ENCODE assay signal across 25 mouse cellular contexts in the genomic region with DNA sequence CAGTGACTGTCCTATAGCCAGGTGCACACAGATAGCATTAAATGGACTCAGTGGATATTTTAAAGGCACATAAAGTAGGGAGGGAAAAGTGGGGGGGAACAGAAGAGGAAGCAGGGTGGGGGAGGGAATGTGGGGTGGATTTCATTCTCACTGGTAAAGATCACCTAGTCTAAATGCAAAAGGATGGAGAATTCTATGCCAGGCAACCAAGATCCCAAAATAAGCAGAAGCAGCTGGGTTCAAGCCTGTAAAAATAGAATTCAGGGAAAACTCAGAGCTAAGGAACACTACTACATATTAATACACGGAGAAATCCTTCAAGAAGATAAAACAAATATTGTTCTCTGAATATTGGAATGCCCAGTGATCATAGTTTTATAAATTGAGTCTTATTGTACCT. TPM values are rescaled to one million over a fixed set of nuclear protein-coding genes. Genes with fewer than 3 reads are reported as not detected.
DNase-seq lines count a peak whose midpoint lies in the region; ATAC-seq lines count a peak whose summit lies in the region.
"Had no signal": no experiment of that assay in that cellular context is flagged by ENCODE, and none has a peak within 500 bp of the region (broad histone marks: within the 10 kb centered on the region; RNA-seq: fewer than 3 reads in every experiment).

No protein-coding gene starts in this region.

- ATAC-seq in frontal cortex, adult (ENCODE audit: low TSS enrichment): peak; percentile 76
- ATAC-seq: activated CD4-positive, CD25-positive, alpha-beta regulatory T cell, adult 4 months; CD4-positive, CD25-positive, alpha-beta regulatory T cell, adult 4 months; forebrain, embryonic 13.5 days; forebrain, embryonic 15.5 days; forebrain, postnatal 0 days; Patski had no signal

- DNase-seq in frontal cortex, postnatal 25 days (ENCODE audit: low spot score in 2 of 2): no peak
- DNase-seq in layer of hippocampus, adult 9-11 months: peak; percentile 26
- no peak for DNase-seq in layer of hippocampus, adult 8-10 months (ENCODE audit: low spot score in 2 of 2)
- peak; percentile 61 for DNase-seq in telencephalon, adult 2 months (ENCODE audit: low read depth, low spot score)
- no peak for DNase-seq in right cerebral cortex, adult 2 months (ENCODE audit: low spot score in 2 of 2)
- DNase-seq: adrenal gland, adult 8-10 months; adrenal gland, postnatal 14 days; adrenal gland, postnatal 36 days; B cell, adult 2 months; cerebellum, adult 11 months; cerebellum, adult 18-20 months; cerebellum, adult 8-10 months; cerebellum, adult 9-11 months; cerebellum, postnatal 14 days; cerebellum, postnatal 36 days; forebrain, postnatal 0 days had no signal

RNA-seq across cellular contexts. Expression of a gene that starts 3.4 kb away (rescaled TPM):
- not detected for total RNA-seq in layer of hippocampus, adult 8-10 months (2022)
- total RNA-seq: adrenal gland, adult 18-20 months; adrenal gland, adult 8-10 months; adrenal gland, postnatal 14 days; adrenal gland, postnatal 36 days; CH12.LX; common myeloid progenitor, adult 5-6 weeks; forebrain, postnatal 0 days had no signal

RNA-seq across cellular contexts. Expression of a gene that starts 5.1 kb away (rescaled TPM):
- total RNA-seq in layer of hippocampus, adult 8-10 months (2022): under 1 TPM in 1 of 4 experiments, not detected in 3; 0.39 TPM
- total RNA-seq: adrenal gland, adult 18-20 months; adrenal gland, adult 8-10 months; adrenal gland, postnatal 14 days; adrenal gland, postnatal 36 days; CH12.LX; common myeloid progenitor, adult 5-6 weeks; forebrain, postnatal 0 days had no signal

RNA-seq across cellular contexts. Expression of a gene that starts 13.3 kb away (rescaled TPM):
- 100 to 1,000 TPM; 149 to 157 (median 151) TPM for total RNA-seq in layer of hippocampus, adult 8-10 months (2022)
- total RNA-seq: CH12.LX; common myeloid progenitor, adult 5-6 weeks had no signal

RNA-seq across cellular contexts. Expression of a gene that starts 30.6 kb away (rescaled TPM):
- total RNA-seq in layer of hippocampus, adult 8-10 months (2022): 10 to 100 TPM; 27.2 to 34.8 (median 31.6) TPM

RNA-seq across cellular contexts. Expression of a gene that starts 37.8 kb away (rescaled TPM):
- total RNA-seq in layer of hippocampus, adult 8-10 months (2022): not detected
- total RNA-seq: adrenal gland, adult 18-20 months; adrenal gland, adult 8-10 months; adrenal gland, postnatal 14 days; adrenal gland, postnatal 36 days; CH12.LX; common myeloid progenitor, adult 5-6 weeks; forebrain, postnatal 0 days had no signal

Comparison
In these comparisons a context has a peak if more than half of its experiments do, and no peak if none do; other contexts are left out.
1. DNase-seq: peak in layer of hippocampus, adult 9-11 months (single experiment) and telencephalon, adult 2 months (single experiment); none in frontal cortex, postnatal 25 days (0 of 2), layer of hippocampus, adult 8-10 months (0 of 2) and right cerebral cortex, adult 2 months (0 of 2).